Mouse (Mus musculus) urinary bladder, postnatal 10 days (tissue): Measurements from ENCODE around the gene Asic2.

ENCODE experiments used
- DNase-seq: peaks from one replicate; pipeline ENCODE4 v3.0.0; 2022; ENCODE audit warnings: low spot score

The Asic2 gene

DNA sequence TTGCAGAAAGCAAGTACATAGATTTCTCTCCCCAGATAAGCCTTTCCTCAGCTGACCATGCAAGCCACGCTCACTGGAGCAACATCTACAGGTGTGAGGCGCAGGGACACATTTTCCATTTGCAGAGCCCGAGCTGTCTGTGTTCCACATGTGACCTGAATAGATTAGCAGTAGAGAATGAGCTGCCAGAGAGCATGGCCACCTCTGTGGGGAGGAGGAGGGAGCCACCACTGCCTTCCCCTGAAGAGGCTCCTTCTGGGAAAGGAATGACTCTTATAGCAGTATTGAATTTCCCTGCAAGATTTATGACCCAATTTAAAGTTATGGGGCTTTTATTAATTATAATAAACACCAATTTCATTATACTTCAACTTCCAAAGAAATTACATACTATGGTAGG is 230.5 kb downstream of the Asic2 start:
- DNase-seq = no peak

DNA sequence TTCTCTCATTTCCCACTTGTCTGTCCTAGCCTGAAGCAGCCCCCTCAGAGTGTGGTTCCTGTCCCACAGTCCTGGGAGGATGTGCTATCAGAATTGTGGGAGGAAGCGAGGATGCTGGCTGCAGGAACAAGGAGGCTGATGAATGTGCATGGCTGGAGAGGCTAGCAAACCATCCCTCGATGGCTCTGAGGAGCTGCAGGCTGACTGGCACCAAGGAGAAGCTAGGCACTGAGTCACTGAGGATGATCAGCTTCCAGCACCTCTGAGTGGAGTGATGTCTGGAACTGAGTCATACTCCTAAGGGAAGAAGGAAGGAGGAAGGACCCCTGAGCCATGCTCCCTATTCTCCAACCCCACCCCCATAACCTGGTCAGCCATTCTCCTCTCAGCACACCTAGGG is 246.2 kb downstream of the Asic2 start:
- no peak for DNase-seq

DNA sequence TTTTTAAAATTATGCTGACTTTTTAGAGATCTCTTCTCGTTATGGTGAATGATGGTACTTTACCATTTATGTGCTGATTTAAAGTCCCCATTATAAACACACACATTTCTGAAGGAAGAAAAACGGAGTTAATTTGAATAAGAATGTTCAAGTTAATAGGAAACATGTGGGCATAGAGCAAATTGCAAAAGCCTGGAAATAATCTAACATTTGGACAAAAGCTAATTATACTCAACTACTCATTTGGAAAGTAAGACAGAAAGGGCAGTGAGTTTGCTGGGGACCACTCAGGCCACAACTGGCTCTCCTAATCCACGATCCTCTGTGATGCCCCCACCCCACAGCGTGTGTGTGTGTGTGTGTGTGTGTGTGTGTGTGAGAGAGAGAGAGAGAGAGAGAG is 253.5 kb downstream of the Asic2 start:
- DNase-seq = no peak

DNA sequence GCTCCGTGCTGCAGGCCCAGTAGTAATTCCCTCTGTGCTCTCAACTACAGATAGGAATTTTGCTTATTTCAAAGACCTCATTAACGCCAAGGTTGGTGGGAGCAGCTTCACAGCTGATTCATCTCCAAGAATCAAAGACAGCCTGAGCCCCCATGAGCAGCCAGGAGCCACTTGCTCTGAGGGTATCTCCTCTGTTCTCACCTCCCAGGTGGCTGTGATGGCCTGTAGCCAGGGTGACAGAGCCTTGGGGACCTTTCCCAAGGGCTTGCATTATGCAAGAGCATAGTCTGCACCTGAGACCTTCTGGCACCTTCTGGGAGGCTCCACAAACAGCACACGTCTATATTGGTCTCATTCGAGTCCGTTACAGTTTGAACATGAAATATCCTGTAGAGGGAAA is 261.3 kb downstream of the Asic2 start:
- DNase-seq = no peak

DNA sequence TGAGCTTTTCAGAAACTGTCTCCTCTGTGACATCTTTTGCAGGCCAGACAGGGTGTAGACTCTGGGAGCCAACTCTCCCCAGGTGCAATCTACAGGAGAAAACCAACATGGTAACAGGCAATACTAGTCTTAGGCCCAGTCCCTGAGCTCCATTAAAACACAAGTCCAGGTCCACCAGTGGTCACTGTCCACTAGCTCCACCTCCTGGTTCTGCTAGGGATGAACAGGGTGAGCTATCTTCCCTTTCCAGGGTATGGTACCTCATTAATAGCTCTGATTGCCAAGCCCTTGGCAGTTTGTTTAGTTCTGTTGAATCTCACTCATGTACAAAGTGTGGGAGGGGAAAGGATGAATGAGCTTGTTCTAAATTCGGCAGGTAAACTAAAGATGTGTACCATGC is 270.2 kb downstream of the Asic2 start:
- no peak for DNase-seq

DNA sequence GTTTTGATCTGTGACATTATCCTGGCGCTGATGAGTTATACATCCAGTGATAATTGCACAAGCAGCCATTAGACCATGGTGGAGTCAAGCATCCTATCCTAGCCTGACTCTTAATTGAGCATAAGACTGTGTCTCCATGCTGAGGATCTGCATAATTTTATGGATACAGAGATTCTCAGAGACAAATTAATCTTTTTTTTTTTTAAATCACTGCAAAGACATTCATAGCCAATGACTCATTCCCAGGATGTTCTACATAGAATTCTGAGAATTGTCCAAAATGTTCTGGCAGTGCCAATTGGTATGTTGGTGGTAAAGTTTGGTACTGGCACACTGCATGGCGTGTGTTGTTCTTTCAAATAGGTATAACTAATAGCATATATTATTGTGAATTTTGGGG is 272.8 kb downstream of the Asic2 start:
- DNase-seq = no peak

DNA sequence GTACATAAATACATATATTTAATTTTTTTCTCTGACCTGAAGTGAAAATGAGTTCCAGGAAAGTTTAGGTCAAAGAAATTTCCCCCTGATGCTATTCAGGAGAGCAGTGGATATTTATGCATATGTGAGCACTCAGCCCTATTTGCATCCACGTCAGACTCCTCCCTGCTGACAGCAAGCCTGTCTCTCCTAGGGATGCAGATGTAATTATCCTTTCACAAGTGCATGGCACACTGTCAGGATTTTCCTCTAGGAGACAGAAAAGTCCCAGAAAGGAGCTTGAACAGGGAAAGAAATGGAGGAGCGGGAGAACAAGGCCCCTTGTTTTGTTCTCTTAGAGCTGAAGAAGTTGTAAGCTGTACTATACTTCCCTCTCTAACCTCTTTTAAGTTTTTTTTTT is 287.7 kb downstream of the Asic2 start:
- no peak for DNase-seq

DNA sequence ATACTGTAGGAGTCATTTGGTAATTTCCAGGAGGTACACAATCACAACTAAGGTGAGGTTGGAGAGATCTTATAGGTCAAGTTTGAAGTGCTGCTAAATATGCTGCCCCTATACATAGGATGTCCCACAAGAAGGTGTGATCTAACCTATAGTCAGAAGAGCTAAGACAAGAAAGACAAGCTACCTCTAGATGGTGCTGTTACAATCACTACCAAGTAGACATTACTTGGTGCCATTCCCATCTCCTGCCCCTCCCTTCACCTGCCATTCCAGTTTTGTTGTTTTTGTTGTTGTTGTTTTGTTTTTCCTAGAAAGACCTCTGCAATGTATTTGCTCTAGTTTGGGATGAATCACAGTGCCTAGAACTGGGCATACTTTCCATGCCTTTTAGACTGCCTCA is 296.5 kb downstream of the Asic2 start:
- DNase-seq = no peak

DNA sequence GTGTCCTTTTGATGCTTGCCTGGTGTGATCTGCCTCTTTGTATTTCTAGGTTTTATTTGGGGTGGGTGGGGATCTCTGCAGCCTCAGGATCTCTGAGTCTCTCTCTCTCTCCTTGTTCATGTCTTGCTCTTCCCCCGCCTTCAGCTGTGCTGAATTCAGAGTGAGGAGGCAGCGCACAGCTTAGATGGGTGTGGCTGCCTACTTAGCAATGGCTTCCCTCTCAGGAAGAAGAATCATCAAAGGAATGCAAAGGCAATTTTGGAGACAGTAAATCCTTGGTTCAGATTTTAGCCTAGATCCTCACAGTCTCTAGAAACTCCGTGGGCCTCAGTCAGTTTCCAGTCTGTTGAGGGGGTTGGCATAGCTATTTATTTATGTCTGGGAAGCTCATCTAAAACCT is 297.8 kb downstream of the Asic2 start:
- no peak for DNase-seq

DNA sequence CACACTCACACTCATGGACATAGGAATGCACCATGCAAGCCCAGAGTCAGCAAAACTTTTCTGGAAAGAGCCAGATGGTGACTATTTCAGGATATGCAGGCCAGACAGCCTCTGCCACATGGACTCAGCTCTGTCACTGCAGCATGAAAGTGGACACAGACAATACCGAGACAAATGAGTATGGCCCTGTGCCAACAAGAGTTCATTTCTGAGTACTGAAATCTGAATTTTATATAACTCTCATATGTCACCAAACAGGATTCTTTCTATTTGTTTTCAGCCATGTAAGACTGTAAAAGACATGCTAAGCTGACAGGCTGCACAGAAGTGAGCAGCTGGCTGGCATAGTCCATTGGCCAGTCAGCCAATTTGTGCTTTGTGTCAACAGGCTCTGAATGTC is 309.4 kb downstream of the Asic2 start:
- DNase-seq = no peak

DNA sequence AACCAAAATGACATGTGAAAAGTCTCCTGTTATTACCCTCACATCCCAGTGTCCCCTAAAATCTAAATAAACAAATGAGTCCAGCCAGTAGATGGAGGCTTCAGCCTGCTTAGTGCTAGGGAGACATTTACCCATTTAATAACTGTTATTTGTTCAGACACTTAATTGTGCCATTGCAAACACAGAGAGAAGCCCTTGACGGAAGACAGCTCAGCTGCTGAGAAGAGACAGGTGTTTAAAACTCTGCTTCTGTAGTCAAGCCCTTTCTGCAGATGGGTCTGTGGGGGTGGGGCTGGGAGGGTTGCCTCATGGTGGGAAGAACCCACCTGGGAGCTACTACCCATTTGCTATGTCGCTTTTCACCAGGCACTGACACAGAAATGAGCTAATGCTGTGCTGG is 311.1 kb downstream of the Asic2 start:
- DNase-seq = no peak

DNA sequence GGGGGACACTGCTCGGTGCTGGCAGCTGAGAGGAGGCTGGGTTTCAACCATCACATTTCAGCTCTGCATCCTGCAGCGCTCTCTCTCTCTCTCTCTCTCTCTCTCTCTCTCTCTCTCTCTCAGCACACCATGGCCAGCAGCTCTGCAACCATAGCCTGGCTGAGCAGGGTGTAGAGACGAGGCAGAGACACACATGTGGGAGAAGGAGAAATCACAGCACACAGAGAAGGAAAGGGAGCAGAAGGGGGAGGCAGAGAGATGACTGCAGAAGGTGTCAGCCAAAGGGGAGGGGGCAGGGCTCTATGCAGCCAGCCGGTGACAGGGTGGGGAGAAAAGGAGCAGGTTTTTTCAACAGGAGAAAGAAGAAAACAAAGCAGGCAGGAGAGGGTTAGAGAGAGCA is 320.4 kb downstream of the Asic2 start:
- DNase-seq = no peak

DNA sequence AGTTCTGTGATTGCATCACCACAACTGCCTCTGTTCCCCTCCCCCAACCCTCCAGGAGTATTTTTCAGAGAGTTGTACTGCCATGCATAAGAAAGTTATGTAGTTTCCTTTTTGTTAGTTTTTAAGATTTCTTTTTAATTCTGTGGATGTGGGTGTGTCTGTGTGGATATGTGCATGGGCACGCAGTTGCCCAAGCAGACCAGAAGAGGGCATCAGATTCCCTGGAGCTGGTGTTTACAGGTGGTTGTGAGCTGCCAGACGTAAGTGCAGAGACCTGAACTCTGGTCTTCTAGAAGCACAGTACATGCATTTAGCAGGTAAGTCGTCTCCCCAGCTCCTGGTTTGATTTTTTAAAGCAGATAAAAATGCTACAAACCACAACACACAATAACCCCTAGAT is 322.7 kb downstream of the Asic2 start:
- DNase-seq = no peak

DNA sequence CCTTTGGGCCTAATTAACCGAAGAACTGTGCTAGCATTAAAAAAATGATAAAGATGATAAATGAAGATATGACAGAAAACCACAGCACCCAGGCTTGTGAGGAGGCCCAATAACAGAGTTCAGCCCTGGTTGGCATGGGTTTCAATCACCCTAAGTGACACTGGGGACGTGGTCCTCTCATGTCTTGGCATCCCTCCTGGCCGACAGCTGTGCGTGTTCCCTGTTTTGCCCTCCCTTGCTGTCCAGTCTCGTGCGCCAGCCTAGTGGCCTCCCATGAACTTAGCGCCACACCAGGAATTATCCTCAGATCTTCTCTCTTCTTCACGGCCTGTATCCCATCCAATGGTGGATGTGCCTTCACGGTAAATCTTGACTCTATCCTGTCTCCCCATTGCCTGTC is 331.9 kb downstream of the Asic2 start:
- no peak for DNase-seq

DNA sequence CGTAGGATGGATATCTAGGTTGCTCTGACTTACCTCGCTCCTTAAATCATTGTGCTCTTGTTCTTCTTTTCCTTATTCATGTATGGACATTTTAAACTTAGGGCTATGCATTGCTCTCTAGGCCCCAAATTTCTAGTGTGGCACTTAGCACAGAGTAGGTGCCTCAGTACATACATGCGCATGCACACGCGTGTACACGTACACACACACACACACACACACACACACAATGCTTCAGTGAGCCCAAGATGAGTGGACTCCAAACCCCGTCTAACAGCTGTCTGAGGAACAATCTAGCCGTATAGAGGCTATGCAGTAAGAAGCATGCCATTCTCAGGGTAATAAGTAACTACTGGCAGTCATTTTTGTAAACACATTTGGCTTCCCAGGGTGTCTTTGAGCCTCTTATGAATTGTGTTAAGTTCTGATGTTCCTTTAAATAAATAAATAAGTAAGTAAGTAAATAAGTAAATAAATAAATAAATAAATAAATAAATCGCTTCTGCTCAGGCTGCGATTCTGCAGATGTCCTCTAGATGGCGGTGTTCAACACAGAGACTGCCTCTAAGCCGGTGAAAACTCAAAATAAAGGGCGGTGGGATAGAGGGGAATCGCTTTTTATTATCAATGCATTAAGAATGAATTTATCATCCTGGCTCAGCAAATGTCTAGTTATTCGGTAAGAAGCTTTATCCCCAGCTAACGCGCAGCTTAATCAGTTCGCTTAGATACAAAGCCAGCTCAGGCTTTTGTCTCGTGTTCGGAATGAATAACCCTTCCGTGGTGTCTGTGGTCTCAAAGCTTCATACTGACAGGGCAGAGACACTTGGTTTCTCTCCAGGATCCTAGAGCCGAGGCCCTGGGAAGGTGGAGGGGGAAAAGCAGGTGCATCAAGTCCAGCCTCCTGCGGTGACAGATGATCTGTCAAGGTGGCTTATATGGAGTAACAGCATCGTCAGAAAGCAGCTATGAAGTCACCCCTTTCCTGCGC is 333.6 kb downstream of the Asic2 start:
- DNase-seq = no peak

DNA sequence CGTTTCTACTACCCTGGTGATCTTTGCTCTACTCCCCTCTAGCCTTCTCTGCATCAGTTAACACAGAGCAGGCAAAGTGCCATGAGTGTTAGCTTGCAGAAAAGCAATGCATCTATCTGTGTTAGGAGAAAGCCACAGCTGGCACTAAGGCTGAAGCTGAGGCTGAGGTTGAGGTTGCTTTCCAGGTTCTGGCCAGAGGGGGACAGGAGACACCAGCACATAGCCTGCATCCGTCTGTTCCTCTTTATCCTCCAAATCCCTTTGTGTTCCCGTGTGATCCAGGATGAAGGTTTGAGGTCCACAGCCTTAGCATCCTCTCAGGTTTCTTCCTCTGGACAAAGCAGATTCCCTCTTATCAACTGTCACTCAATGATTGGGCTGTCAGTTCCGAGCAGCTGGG is 343.1 kb downstream of the Asic2 start:
- DNase-seq = no peak

DNA sequence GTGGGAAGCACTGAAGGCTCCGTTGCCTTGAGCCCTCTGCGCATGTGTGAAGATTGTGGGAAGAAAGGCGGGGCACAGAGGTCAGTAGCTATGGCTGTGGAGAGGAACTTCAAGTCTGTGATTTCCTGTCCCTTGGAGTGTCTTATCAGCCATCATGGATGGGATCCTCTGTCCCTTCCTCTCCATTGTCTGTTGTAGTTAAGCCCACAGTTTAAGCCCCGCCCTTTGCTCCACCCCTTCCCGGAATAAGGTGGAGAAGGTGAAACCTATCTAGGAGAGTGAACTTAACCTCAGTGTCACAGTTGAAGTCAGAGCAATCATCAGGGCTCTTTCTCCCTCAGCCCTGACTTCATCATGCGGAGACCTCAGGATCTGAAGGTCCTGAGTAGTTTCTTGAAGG is 347.7 kb downstream of the Asic2 start:
- no peak for DNase-seq

DNA sequence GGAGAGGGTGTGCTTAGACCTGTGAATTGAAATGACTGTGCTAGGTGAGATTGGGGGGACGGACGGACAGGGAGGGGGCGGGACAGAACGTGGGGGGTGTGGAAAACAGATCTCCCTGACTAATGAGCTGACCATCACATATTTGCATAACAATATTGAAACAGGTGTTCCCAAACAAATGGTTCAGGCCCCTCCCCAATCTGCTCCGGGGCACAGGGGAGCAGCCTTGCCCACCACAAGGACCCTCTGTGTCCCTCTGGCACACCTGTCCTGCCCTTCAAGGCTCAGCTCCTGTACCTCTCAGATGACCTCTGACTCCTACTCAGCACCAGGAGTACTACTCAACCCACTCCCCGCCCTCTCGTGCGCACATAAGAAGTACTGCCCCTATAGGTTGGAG is 351.8 kb downstream of the Asic2 start:
- DNase-seq = no peak

DNA sequence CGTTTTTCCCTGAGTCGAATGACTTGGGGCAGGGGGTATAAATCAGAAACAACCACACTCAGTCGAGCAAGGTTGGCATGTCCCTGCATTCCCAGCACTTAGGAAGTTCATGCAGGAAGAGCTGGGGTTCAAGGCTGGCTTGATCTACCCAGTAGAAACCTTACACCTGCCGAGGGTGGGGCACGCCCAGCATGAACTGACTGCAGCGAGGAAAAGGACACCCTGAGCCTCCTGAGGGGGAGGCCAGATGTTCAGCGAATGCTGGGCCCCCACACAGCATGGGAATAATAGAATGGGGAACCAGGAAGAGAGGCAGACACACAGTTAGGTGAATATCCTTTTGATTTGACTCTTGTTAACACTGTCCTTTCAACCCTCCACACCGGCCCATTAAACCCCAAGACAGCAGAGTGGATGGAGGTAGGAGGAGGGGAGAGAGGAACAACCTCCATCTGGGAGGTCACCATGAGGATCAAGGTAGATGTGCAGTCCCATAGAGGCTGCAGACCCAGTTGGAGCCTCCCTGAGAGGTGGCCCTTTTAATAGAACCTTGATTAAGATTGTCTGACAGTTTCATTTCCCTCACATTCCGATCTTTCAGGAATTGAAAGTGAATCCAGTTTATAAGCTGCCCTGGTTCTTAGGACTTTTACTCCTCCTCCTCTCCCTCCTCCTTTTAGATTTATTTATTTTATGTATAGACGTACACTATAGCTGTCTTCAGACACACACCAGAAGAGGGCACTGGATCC is 354.2 kb downstream of the Asic2 start:
- no peak for DNase-seq

DNA sequence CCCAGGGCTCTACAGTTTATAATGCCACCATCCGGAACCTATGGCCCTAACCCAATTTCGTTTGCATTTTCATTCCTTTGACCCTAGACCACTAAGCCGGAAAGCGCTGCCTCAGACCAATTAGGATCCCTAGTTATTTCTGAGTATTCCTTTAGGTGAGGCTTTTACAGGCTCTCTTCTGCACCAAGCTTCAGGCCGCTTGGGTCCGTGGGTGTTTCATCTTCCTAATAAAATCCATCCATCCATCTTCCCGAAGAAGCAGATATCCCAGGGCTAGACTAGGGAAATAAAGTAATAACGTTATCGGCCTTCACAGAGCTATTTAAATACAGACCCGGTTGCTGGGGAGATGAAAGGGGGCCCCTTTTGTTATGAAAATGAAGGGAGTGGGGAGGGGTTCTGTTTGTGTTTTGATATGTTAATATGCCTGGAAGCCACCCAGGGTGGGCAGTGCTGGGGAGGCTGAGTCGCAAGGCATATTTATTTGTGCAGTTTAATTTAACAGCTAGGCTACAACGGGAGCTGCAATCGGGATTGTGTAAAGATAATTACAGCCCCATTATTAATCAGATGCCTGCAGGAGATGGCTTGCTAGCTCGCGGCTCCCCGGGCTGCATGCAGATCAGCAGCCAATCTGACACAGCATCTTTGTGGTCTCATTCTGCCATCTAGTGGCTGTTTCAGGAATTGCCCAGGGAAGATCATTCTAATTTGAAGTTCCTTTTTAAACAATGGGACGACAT is 355.3 kb downstream of the Asic2 start:
- peak; percentile 22 for DNase-seq

DNA sequence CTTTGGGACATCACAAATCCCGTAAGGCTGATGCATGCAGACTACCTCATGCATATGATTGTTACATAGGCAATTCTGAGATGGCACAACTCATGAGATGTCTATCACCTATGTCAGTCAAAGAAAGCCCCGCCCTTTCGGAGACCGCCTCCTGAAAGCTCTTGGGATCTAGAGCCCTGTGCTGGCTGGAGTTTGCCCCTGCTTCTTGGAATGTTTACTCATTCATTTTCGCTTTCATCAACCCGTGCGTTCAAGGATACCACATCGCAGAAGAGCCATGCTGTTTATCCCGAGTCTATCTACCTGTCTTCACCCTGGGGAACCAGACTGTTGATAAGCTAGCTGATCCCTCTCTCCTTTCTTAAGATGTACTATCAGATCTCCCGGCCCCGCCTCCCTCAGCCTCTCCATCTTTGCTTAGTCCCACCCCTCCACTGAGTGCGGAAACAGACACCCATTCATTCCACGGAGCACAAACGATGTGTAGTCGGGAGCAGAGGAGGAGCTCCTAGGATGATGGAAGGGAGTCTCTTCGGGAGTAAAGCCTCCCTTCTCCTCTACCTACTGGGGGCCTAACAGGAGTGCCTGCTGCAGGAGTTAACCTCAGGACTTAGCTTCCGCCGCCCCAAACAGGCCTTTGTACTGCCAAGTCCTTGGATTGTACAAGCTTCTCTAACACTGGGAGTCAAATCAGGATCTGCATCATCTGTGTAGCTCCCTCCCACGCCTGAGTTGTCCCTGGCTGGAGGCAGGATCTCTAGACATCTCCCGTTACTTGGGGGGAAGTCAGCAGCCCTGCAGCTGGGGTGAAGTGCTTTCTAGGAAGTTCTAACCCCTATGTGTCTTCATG is 356.1 kb downstream of the Asic2 start:
- no peak for DNase-seq

DNA sequence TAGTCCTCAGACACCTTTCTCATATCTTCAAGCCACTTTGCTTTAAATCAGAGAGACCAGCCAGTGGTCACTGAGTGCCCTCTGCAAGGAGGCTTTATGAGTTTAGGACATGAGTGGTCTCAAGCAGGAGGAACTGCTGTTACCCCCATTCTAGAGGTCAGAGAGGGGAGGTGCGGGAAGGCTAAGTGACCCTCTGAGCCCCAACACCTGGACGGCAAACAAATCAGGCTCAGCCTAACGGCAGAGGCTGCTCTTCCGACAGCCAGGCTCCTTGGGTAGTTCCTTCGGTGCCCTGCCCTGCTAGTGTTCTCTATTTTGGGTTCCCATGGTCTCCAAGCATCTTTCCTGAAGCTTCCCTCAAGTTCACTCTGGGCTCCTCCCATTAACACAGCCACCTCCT is 357.8 kb downstream of the Asic2 start:
- no peak for DNase-seq
